Comparison of ENCODE assay signal across 9 mouse cellular contexts in genomic region chr1:90956245-90957096, GRCm38 (mm10). TPM values are rescaled to one million over a fixed set of nuclear protein-coding genes. Genes with fewer than 3 reads are reported as not detected.
DNase-seq lines count a peak whose midpoint lies in the region; ATAC-seq and TF ChIP-seq lines count a peak whose summit lies in the region.
"Had no signal": no experiment of that assay in that cellular context is flagged by ENCODE, and none has a peak within 500 bp of the region (broad histone marks: within the 10 kb centered on the region; RNA-seq: fewer than 3 reads in every experiment).

No protein-coding gene starts in this region.

- H3K27me3 ChIP-seq in hindbrain, embryonic 15.5 days, result 0 out of 2 replicates have a peak, but pooled peaks cover 6% of the 10 kb centered on the region
- H3K27me3 ChIP-seq: liver, embryonic 15.5 days had no signal

- peak; percentile 70; the same call in 1 of the 2 replicates for ATAC-seq in hindbrain, embryonic 15.5 days (ENCODE audit: low FRiP score, low read depth)
- ATAC-seq in megakaryocyte, adult 5-6 weeks (ENCODE audit: poor library complexity, severe bottlenecking), result peak; percentile 56; the same call in 1 of the 2 replicates

- no peaks in the 10 kb centered on the region for H3K9me3 ChIP-seq in hindbrain, embryonic 15.5 days
- H3K9me3 ChIP-seq: liver, embryonic 15.5 days had no signal

- no peak overlapping the region for H3K4me2 ChIP-seq in hindbrain, embryonic 15.5 days
- H3K4me2 ChIP-seq: liver, embryonic 15.5 days had no signal

- H3K9ac ChIP-seq in hindbrain, embryonic 15.5 days, result no peak overlapping the region
- H3K9ac ChIP-seq: liver, embryonic 15.5 days had no signal

- H3K27ac ChIP-seq in embryonic fibroblast, embryonic 13.5 days (ENCODE audit: insufficient read depth, low read length), result no peak overlapping the region
- H3K27ac ChIP-seq in hindbrain, embryonic 15.5 days (replicated peaks), result no peak overlapping the region
- H3K27ac ChIP-seq: liver, embryonic 15.5 days had no signal

- TF ChIP-seq CTCF in embryonic fibroblast, embryonic 13.5 days (IDR thresholded peaks at IDR 0.05; ENCODE audit: borderline replicate concordance, insufficient read depth, low read length), result 0 out of 2 replicates have a peak, but pooled peaks have one; percentile 18

- TF ChIP-seq POLR2A in embryonic fibroblast, embryonic 13.5 days (IDR thresholded peaks at IDR 0.05; ENCODE audit: low read depth, low read length), result no peak

- WGBS in hindbrain, embryonic 15.5 days, result 29% methylated on average over 7 of the region's 7 CpGs

- H3K4me3 ChIP-seq in embryonic fibroblast, embryonic 13.5 days (ENCODE audit: insufficient read depth, low read length), result no peak overlapping the region
- no peak overlapping the region for H3K4me3 ChIP-seq in hindbrain, embryonic 15.5 days
- H3K4me3 ChIP-seq: liver, embryonic 15.5 days had no signal

- H3K36me3 ChIP-seq in hindbrain, embryonic 15.5 days, result no peaks in the 10 kb centered on the region
- H3K36me3 ChIP-seq: liver, embryonic 15.5 days had no signal

- no peaks in the 10 kb centered on the region for H3K4me1 ChIP-seq in embryonic fibroblast, embryonic 13.5 days (ENCODE audit: control insufficient read depth, insufficient read depth, low read length)
- peaks cover 10% of the 10 kb centered on the region; the same call in 1 of the 2 replicates for H3K4me1 ChIP-seq in hindbrain, embryonic 15.5 days (replicated peaks)

- DNase-seq in adrenal gland, adult (ENCODE audit: inconsistent age in 2 of 2, low spot score in 1 of 2), result peak; percentile 40 to 86
- no peak for DNase-seq in adrenal gland, adult 8-10 months
- DNase-seq in c-Kit-negative CD71-positive TER-119-positive erythroid progenitor cells, embryonic 14.5 days (ENCODE audit: low read depth, low spot score), result peak; percentile 35
- DNase-seq in layer of hippocampus, postnatal 36 days, result peak; percentile 40 to 70
- peak; percentile 72 for DNase-seq in skeletal muscle tissue, adult 2 months (ENCODE audit: low read depth, low spot score)

RNA-seq across cellular contexts. Expression of gene Prlh, which starts 3.6 kb away (rescaled TPM):
- total RNA-seq in adrenal gland, adult 8-10 months (2022), result not detected
- not detected in 2 replicates for polyA plus RNA-seq in embryonic fibroblast, embryonic 13.5 days (2011; ENCODE audit: insufficient read length, low read depth, missing spikeins)
- not detected in 2 replicates for polyA plus RNA-seq in hindbrain, embryonic 15.5 days (2015; fragmentation: Nextera tagmentation; extraction: Ambion mirVana)
- not detected for total RNA-seq in layer of hippocampus, postnatal 36 days (2021)
- not detected in 2 replicates for total RNA-seq in megakaryocyte, adult 5-6 weeks (2015)
- total RNA-seq in megakaryocyte, adult 5-6 weeks (2017), result not detected in 2 replicates
- polyA plus RNA-seq: liver, embryonic 15.5 days had no signal

RNA-seq across cellular contexts. Expression of gene Rab17, which starts 13.0 kb away (rescaled TPM):
- not detected for total RNA-seq in adrenal gland, adult 8-10 months (2022)
- not detected in 2 replicates for polyA plus RNA-seq in embryonic fibroblast, embryonic 13.5 days (2011; ENCODE audit: insufficient read length, low read depth, missing spikeins)
- polyA plus RNA-seq in hindbrain, embryonic 15.5 days (2015; fragmentation: Nextera tagmentation; extraction: Ambion mirVana), result 0.10 and 0.17 TPM in 2 replicates
- total RNA-seq in layer of hippocampus, postnatal 36 days (2021), result not detected
- total RNA-seq in megakaryocyte, adult 5-6 weeks (2015), result not detected in 2 replicates
- total RNA-seq in megakaryocyte, adult 5-6 weeks (2017), result not detected in 2 replicates

RNA-seq across cellular contexts. Expression of gene Mlph, which starts 41.6 kb away (rescaled TPM):
- total RNA-seq in adrenal gland, adult 8-10 months (2022), result 1 to 10 TPM; 3.8 to 7.5 (median 5.4) TPM
- 0.18 and 0.19 TPM in 2 replicates for polyA plus RNA-seq in embryonic fibroblast, embryonic 13.5 days (2011; ENCODE audit: insufficient read length, low read depth, missing spikeins)
- polyA plus RNA-seq in hindbrain, embryonic 15.5 days (2015; fragmentation: Nextera tagmentation; extraction: Ambion mirVana), result 0.29 and 0.35 TPM in 2 replicates
- 1 to 10 TPM in 1 of 2 experiments, under 1 TPM in 1; 0.60 to 1.8 TPM for total RNA-seq in layer of hippocampus, postnatal 36 days (2021)
- not detected in 2 replicates for total RNA-seq in megakaryocyte, adult 5-6 weeks (2015)
- total RNA-seq in megakaryocyte, adult 5-6 weeks (2017), result not detected in 2 replicates
- polyA plus RNA-seq: liver, embryonic 15.5 days had no signal

RNA-seq across cellular contexts. Expression of gene Lrrfip1, which starts 42.1 kb away (rescaled TPM):
- 10 to 100 TPM; 50.3 to 77.4 (median 59.8) TPM for total RNA-seq in adrenal gland, adult 8-10 months (2022)
- 109 and 170 TPM in 2 replicates for polyA plus RNA-seq in embryonic fibroblast, embryonic 13.5 days (2011; ENCODE audit: insufficient read length, low read depth, missing spikeins)
- polyA plus RNA-seq in hindbrain, embryonic 15.5 days (2015; fragmentation: Nextera tagmentation; extraction: Ambion mirVana), result 39.0 and 41.5 TPM in 2 replicates
- total RNA-seq in layer of hippocampus, postnatal 36 days (2021), result 10 to 100 TPM; 75.3 to 80.9 TPM
- total RNA-seq in megakaryocyte, adult 5-6 weeks (2015), result 123 and 128 TPM in 2 replicates
- 228 and 254 TPM in 2 replicates for total RNA-seq in megakaryocyte, adult 5-6 weeks (2017)
